Mouse (Mus musculus): ENCODE measurements around the gene Rars2. TPM values are rescaled to one million over a fixed set of nuclear protein-coding genes. Genes with fewer than 3 reads are reported as not detected.

Gene Rars2
- polyA plus RNA-seq (2012; rRNA removed; ENCODE audit: low replicate concordance), result 6.2 and 16.0 TPM in 2 replicates

DNA sequence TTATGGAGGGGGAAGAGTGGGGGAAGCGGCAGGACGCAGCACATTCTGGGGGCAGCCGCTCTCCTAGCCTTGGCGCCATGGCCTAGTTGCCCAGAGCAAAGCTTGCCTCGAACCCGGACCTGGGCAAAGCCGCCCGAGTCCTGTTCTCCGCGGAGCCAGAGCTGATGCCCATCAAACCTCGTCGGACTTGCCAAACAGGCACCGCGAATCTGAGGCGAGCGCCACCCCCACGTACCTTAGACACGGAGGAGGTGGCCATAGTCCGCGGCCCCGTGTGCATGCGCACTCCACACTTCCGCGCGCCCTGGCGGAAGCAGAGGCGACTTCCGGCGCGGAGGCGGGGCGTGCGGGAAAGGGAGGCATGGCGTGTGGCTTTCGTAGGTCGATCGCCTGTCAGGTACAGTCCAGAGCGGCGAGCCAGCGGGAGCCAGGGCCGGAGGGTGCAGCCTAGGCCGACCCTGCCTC is at the start of gene Rars2, which contains the start of gene Orc3:
Gene Rars2, plus strand, starts transcription at position 328 of the 465 bp plus-strand sequence.
Gene Orc3, minus strand, starts transcription at position 315 of the 465 bp plus-strand sequence.

DNA sequence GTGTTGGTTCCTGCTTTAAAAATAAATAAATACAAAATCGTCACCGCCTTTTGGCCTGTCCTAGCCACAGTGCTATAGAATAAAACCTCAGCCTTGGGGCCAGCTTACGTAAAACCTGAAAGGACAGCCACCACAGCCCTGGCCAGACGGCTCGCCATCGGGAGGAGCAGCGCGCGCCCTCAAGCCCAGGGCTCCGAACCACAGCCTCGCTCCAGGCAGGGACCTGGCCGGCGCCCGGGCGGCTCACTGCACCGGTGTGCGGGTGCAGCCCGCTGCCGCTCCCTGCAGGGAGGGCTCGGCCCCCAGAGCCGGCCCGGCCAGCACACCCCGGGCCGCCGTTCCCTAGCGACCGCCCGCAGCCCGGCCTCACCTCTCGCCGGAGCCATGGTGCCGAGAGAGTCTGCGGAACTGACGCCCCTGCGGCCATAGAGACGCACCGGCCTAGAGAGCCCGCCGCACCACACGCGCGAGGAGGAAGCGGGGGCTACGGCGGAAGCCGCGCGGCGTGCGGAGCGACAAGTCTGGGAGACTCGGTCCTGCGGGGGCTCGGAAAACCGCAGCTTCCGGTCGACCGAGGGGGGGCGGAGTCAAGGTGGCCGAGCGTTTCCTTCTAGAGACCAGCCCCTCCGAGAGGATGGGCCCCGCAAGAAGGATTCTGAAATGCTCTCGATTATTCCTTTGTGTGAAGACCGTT is 72.3 kb downstream of the Rars2 start, which contains the start of gene Slc35a1:
Gene Slc35a1, minus strand, starts transcription at position 565 of the 694 bp plus-strand sequence.

Other genes with a start within 250 kb of the Rars2 start
- 22.6 and 24.7 TPM in 2 replicates for gene Akirin2, start 64.0 kb upstream of the Rars2 start, polyA plus RNA-seq (2012; rRNA removed; ENCODE audit: low replicate concordance)
- 11.0 and 39.6 TPM in 2 replicates for gene Orc3, start within 50 bp of the Rars2 start, polyA plus RNA-seq (2012; rRNA removed; ENCODE audit: low replicate concordance)
- gene Slc35a1, start 72.5 kb downstream of the Rars2 start, polyA plus RNA-seq (2012; rRNA removed; ENCODE audit: low replicate concordance), result 7.0 and 17.5 TPM in 2 replicates
- gene Cfap206, start 115.2 kb downstream of the Rars2 start, polyA plus RNA-seq (2012; rRNA removed; ENCODE audit: low replicate concordance), result not detected in 2 replicates
- gene Gm136, start 141.3 kb downstream of the Rars2 start, polyA plus RNA-seq (2012; rRNA removed; ENCODE audit: low replicate concordance), result not detected in 2 replicates
- gene Smim8, start 163.5 kb downstream of the Rars2 start, polyA plus RNA-seq (2012; rRNA removed; ENCODE audit: low replicate concordance), result 1.6 and 5.4 TPM in 2 replicates